Mouse (Mus musculus) stomach, postnatal 0 days (tissue): ENCODE data around the gene Cib2. TPM values are rescaled to one million over a fixed set of nuclear protein-coding genes. Genes with fewer than 3 reads are reported as not detected.

ENCODE experiments used
- ATAC-seq: fragments of 200-750 bp; cut with Nextera tagmentation; 2 replicates; pipeline ENCODE4 v1.8.0; 2017; ENCODE audit not compliant: low FRiP score, low TSS enrichment
- DNase-seq: peaks from one replicate; pipeline ENCODE4 v3.0.0-alpha.2; 2016; ENCODE audit warnings: low spot score
- H3K27ac ChIP-seq: fragments of 300-500 bp; sonication (generic); replicated peaks from 2 replicates; pipeline ENCODE4 v1.5.1; 2014; ENCODE audit warnings: mild to moderate bottlenecking, control low read depth
- H3K27me3 ChIP-seq: fragments of 300-500 bp; sonication (generic); 2 replicates; pipeline ENCODE4 v1.6.1; 2014; ENCODE audit warnings: low read length; ENCODE audit not compliant: control insufficient read depth, insufficient read depth
- H3K36me3 ChIP-seq: fragments of 300-500 bp; sonication (generic); 2 replicates; pipeline ENCODE4 v1.6.1; 2014; ENCODE audit warnings: low read length, mixed read lengths; ENCODE audit not compliant: control insufficient read depth, insufficient read depth
- H3K4me1 ChIP-seq: fragments of 300-500 bp; sonication (generic); replicated peaks from 2 replicates; pipeline ENCODE4 v1.6.1; 2014; ENCODE audit warnings: antibody characterized with exemption; ENCODE audit not compliant: control insufficient read depth, insufficient read depth
- H3K4me2 ChIP-seq: fragments of 300-500 bp; sonication (generic); replicated peaks from 2 replicates; pipeline ENCODE4 v1.6.1; 2014; ENCODE audit warnings: low read depth, mild to moderate bottlenecking, control low read depth, moderate library complexity
- H3K4me3 ChIP-seq: fragments of 300-500 bp; sonication (generic); 2 replicates; pipeline ENCODE4 v1.5.1; 2014; ENCODE audit warnings: low read depth, low read length, control low read depth
- H3K9ac ChIP-seq: fragments of 300-500 bp; sonication (generic); 2 replicates; pipeline ENCODE4 v1.6.1; 2014; ENCODE audit warnings: mild to moderate bottlenecking, low read length, control low read depth, mixed read lengths
- H3K9me3 ChIP-seq: fragments of 300-500 bp; sonication (generic); 2 replicates; pipeline ENCODE4 v1.6.1; 2016; ENCODE audit warnings: low read length; ENCODE audit not compliant: control insufficient read depth
- CTCF ChIP-seq: IDR thresholded peaks from 2 replicates; pipeline ENCODE4 v1.5.1; 2016; ENCODE audit warnings: antibody characterized with exemption, low read depth, mild to moderate bottlenecking, moderate library complexity
- EP300 ChIP-seq: optimal IDR thresholded peaks from 2 replicates; pipeline ENCODE3; 2016; ENCODE audit warnings: antibody characterized with exemption
- WGBS: fragments of 180-500 bp; shearing (Covaris S2); extraction: QIAGEN DNeasy Blood & Tissue Kit; methylation state at CpG from one replicate; pipeline ENCODE4 v1.1.7; 2014; 5-methylcytosine and 5-hydroxymethylcytosine counted together
- polyA plus RNA-seq: library from polyadenylated mRNA; unstranded; fragments of >200 nt; fragmentation: Nextera tagmentation; extraction: Ambion mirVana; gene quantifications from 2 replicates; pipeline ENCODE4 v1.2.1, GENCODE M21; 2015

Cib2 gene
- polyA plus RNA-seq, 1 experiment from 2014 or later, result 6.1 TPM

DNA sequence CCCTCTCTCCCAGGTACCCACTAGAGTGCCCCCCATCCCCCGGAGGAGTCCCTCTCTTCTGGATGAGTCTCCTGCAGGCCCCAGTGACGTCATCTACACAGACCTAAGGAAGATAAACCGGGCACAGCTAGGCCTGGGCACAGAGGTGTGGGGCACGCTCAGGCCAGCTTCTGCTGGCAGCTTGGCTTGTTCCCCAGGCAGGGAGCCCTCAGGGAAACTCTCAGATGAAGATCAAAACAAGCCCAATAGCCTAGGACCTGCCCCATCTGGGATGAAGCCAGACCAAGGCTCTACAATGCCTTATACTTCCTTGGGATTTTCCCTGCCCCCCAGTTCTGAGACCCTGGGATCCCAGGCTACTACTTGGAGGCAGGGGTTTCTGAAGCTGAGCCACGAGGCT is 19.2 kb downstream of the Cib2 start:
- no peak for ATAC-seq
- H3K27ac ChIP-seq, result no peak overlapping the region
- H3K4me2 ChIP-seq, result no peak overlapping the region
- H3K9me3 ChIP-seq, result no peaks in the 10 kb centered on the region
- no peaks in the 10 kb centered on the region for H3K36me3 ChIP-seq
- no peak for TF ChIP-seq CTCF
- no peak for TF ChIP-seq EP300
- H3K4me3 ChIP-seq, result no peak overlapping the region
- H3K27me3 ChIP-seq, result no peaks in the 10 kb centered on the region
- no peaks in the 10 kb centered on the region for H3K4me1 ChIP-seq
- H3K9ac ChIP-seq, result no peak overlapping the region
- DNase-seq, result no peak
- 63% methylated on average over 5 of the region's 5 CpGs for WGBS

DNA sequence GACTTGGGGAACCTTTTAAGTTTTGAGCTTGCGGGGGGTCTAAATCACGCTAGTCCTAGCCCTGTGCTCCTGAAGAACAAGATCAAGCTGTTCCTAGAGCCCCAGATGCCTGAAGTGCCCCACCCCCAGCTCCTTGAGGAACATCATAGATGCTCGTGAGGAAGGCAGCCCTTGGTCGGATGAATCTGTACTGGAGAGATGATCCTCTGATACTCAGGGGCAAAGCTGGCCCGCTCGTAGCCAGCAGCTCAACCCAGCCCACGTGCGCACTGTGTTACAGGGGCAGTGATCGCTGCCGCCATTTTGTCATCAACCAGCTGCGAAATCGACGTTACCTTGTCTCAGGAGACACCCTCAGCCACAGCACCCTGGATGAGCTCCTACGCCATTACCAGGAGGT is 21.3 kb downstream of the Cib2 start, which contains the start of gene Sh2d7:
Gene Sh2d7 (plus strand): TSS at position 301 of the 400 bp plus-strand sequence.
- ATAC-seq (no peak), DNase-seq (no peak)
- H3K4me3 ChIP-seq, result no peak within 1 kb of the TSS
- WGBS, result 93% methylated on average over 14 of the region's 14 CpGs
- H3K4me2 ChIP-seq, result no peak within 1 kb of the TSS
- H3K27ac ChIP-seq, result no peak within 1 kb of the TSS
- H3K27me3 ChIP-seq, result no peaks in the 10 kb centered on the region
- no peaks in the 10 kb centered on the region for H3K4me1 ChIP-seq
- no peak within 1 kb of the TSS for H3K9ac ChIP-seq
- no peaks in the 10 kb centered on the region for H3K9me3 ChIP-seq
- TF ChIP-seq CTCF (no peak), EP300 (no peak)
- no peaks in the 10 kb centered on the region for H3K36me3 ChIP-seq

DNA sequence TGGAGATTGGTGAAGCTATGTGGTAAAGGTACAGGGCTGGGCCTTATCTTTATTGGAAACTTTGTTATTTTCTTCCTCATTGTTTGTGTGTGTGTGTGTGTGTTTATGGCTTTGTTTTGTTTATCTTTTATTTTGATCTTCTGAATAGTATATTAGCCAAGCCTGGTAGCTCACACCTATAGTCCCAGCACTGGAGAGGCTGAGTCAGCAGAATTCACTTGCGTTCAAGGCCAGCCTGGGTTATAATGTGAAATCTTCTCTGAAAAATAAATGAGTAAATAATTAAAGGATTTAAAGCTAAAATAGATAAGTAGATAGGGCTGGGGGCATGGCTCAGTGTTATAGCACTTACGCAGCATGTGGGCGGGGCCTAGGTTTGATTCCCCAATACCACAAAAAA is 21.8 kb downstream of the Cib2 start:
- TF ChIP-seq EP300 (no peak), CTCF (no peak)
- H3K9me3 ChIP-seq, result no peaks in the 10 kb centered on the region
- H3K27ac ChIP-seq, result no peak overlapping the region
- no peak overlapping the region for H3K4me2 ChIP-seq
- H3K36me3 ChIP-seq, result no peaks in the 10 kb centered on the region
- no peak overlapping the region for H3K4me3 ChIP-seq
- ATAC-seq, result no peak
- no peaks in the 10 kb centered on the region for H3K27me3 ChIP-seq
- H3K4me1 ChIP-seq, result no peaks in the 10 kb centered on the region
- 95% methylated on average over 3 of the region's 3 CpGs for WGBS
- no peak overlapping the region for H3K9ac ChIP-seq
- DNase-seq, result no peak

DNA sequence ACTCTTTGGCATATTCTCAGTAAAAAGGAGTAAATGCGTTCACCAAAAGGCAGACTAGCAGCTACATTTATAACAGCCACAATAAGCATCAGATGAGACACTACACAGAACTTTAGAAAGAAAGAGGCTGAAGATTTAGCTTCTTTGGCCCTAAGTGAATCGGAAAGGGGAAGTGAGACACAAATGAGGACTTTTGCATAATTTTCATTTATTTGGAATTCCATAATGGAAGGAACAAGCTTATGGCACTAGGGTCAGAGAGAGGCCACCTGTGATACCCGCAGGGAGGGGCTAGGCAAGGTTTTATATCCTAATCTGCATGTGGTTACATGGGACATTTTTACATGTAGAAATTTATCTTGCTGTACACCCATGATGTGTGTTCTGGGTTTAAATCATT is 22.5 kb downstream of the Cib2 start:
- DNase-seq (no peak), ATAC-seq (no peak)
- Histone ChIP-seq H3K4me2 (no peak overlapping the region), H3K36me3 (no peaks in the 10 kb centered on the region), H3K4me1 (no peaks in the 10 kb centered on the region), H3K9me3 (no peaks in the 10 kb centered on the region), H3K9ac (no peak overlapping the region), H3K4me3 (no peak overlapping the region), H3K27me3 (no peaks in the 10 kb centered on the region), H3K27ac (no peak overlapping the region)
- WGBS, result 71% methylated on average over 3 of the region's 3 CpGs
- TF ChIP-seq CTCF (no peak), EP300 (no peak)

DNA sequence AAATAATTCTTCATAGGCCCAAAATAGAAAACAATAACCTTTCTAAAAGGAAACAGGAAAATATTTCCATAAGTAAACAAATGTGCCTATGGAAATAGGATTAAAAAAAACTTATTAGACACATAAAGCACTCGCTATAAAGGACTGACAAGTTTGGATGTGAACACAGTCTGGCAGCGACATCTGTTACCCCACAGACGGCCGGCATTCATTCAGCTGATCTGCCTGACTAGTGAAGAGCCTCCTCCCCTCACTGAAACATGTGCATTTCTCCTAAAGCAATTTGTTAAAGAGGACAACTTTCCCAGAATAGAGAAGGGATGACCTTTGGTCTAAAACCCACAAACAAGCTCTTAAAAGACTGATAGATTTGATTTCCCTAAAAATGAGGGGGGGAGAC is 23.0 kb downstream of the Cib2 start:
- Histone ChIP-seq H3K9ac (no peak overlapping the region), H3K9me3 (no peaks in the 10 kb centered on the region), H3K4me3 (no peak overlapping the region), H3K36me3 (no peaks in the 10 kb centered on the region), H3K4me2 (no peak overlapping the region), H3K27ac (no peak overlapping the region), H3K4me1 (no peaks in the 10 kb centered on the region), H3K27me3 (no peaks in the 10 kb centered on the region)
- 31% methylated on average over 4 of the region's 4 CpGs for WGBS
- TF ChIP-seq CTCF, result no peak
- no peak for TF ChIP-seq EP300
- DNase-seq (no peak), ATAC-seq (no peak)

DNA sequence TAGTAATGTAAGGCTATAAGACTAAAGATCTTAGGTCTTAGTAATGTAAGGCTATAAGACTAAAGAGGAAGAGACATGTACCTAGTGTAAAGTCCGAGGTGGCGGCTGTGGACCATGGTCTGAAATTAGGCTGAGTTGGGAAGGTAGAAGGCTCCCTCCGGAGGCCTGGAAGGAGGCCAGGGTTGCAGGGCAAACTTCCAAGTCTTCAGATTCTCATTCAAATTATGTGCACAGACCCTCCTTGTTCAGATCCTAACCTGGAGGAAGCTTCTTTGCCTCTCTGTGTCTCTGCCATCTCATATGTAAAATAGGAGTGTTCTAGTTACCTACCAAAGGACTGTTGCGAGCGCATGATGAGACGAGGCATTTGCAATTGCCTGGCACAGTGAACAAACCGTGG is 23.8 kb downstream of the Cib2 start:
- no peak for ATAC-seq
- Histone ChIP-seq H3K36me3 (no peaks in the 10 kb centered on the region), H3K27ac (no peak overlapping the region), H3K4me2 (no peak overlapping the region), H3K4me3 (no peak overlapping the region), H3K4me1 (no peaks in the 10 kb centered on the region), H3K27me3 (no peaks in the 10 kb centered on the region), H3K9ac (no peak overlapping the region), H3K9me3 (no peaks in the 10 kb centered on the region)
- TF ChIP-seq EP300, result no peak
- no peak for TF ChIP-seq CTCF
- DNase-seq, result no peak
- 79% methylated on average over 7 of the region's 7 CpGs for WGBS
